Mouse (Mus musculus) small intestine, adult 2 months (tissue): ENCODE data around the gene Sptb.

Source experiments
- CTCF ChIP-seq: fragments of 200-500 bp; IDR thresholded peaks from 2 replicates; pipeline ENCODE4 v1.5.1; 2012; ENCODE audit warnings: low read depth, mild to moderate bottlenecking, control low read depth, inconsistent platforms, low read length, moderate library complexity, mixed read lengths; ENCODE audit not compliant: insufficient replicate concordance, insufficient read length; ENCODE audit errors: extremely low read depth
- POLR2A ChIP-seq: fragments of 200-500 bp; IDR thresholded peaks from 2 replicates; pipeline ENCODE4 v1.6.1; 2012; ENCODE audit warnings: low read depth, mild to moderate bottlenecking, control low read depth, inconsistent platforms, low read length, moderate library complexity

DNA sequence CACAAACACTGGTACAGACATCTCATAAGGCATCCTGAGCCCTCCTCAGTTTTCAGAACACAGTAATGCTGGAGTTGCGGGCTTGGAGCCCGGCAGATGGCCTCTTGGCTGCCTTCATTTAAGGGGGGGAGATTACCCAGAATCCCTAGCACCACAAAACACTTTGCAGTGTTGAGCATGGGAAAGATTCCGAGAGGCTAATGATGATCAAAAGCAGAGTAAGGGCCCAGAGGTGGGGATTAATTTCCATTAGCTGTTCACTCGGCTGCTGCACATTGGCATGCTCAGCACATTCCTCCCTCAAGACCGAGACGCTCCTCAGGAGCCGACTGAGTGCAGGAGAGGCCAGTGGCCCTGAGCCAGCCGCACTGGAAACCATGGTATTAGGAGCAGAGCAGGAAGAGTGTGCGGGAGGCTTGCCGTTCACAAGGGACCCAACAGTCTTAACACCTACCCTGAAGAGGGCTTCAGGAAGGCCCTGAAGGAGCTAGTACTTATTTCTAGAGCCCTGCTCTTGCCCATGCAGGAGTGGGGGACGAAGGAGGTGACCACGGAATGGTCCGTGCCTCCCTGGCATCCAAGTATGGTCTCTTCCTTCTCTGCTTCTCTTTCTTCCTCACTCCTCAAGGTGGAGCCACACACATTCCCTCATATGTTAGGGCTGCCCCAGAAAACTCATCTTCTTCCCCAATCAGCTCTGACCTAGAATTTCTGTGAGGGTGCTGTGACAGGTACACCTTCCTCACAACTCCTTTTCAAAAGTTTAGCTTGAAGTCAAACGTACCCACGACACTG lies 75.3 kb downstream of the Sptb start:
- TF ChIP-seq POLR2A (no peak), CTCF (no peak)
